Mouse (Mus musculus) heart, adult 11 months (tissue): ENCODE data around the gene Bicdl1.

Experiments
- DNase-seq: peaks from one replicate; pipeline ENCODE4 v3.0.0; 2022

Bicdl1 gene

GRCm38 (mm10) chr5:115666366-115667065 is 64.9 kb downstream of the Bicdl1 start:
- peak; percentile 74 for DNase-seq

- DNase-seq: peak; percentile 85
Observed at GRCm38 (mm10) chr5:115662658-115663057, 68.8 kb downstream of the Bicdl1 start.

GRCm38 (mm10) chr5:115658352-115658751 is 73.1 kb downstream of the Bicdl1 start:
- no peak for DNase-seq

GRCm38 (mm10) chr5:115657234-115657633 is 74.2 kb downstream of the Bicdl1 start:
- DNase-seq: no peak

- no peak for DNase-seq
Observed at GRCm38 (mm10) chr5:115656677-115657076, 74.7 kb downstream of the Bicdl1 start.

- DNase-seq: peak; percentile 91
Observed at GRCm38 (mm10) chr5:115653776-115654175, 77.6 kb downstream of the Bicdl1 start.

GRCm38 (mm10) chr5:115652681-115653575 is 78.5 kb downstream of the Bicdl1 start:
- DNase-seq: peak; percentile 100

- DNase-seq: peak; percentile 91
Observed at GRCm38 (mm10) chr5:115651821-115652220, 79.6 kb downstream of the Bicdl1 start.

GRCm38 (mm10) chr5:115650885-115651284 is 80.5 kb downstream of the Bicdl1 start:
- DNase-seq: peak; percentile 93

- DNase-seq: no peak
Observed at GRCm38 (mm10) chr5:115649699-115650098, 81.7 kb downstream of the Bicdl1 start.

- DNase-seq: no peak
Observed at GRCm38 (mm10) chr5:115648876-115649275, 82.5 kb downstream of the Bicdl1 start.

GRCm38 (mm10) chr5:115644192-115644591 is 87.2 kb downstream of the Bicdl1 start:
- DNase-seq: no peak

- peak; percentile 97 for DNase-seq
Observed at GRCm38 (mm10) chr5:115635536-115635935, 95.9 kb downstream of the Bicdl1 start.

- DNase-seq: no peak
Observed at GRCm38 (mm10) chr5:115634046-115634445, 97.4 kb downstream of the Bicdl1 start.

- no peak for DNase-seq
Observed at GRCm38 (mm10) chr5:115633060-115633459, 98.4 kb downstream of the Bicdl1 start.

GRCm38 (mm10) chr5:115632358-115632714 is 99.1 kb downstream of the Bicdl1 start:
- no peak for DNase-seq

GRCm38 (mm10) chr5:115631505-115632357 is 99.7 kb downstream of the Bicdl1 start, which contains the start of gene Rab35:
Gene Rab35, plus strand, starts transcription at chr5:115631908.
- DNase-seq: peak; percentile 100

- no peak for DNase-seq
Observed at GRCm38 (mm10) chr5:115630291-115630690, 101.1 kb downstream of the Bicdl1 start.

- no peak for DNase-seq
Observed at GRCm38 (mm10) chr5:115629672-115630071, 101.7 kb downstream of the Bicdl1 start.

GRCm38 (mm10) chr5:115628083-115628482 is 103.3 kb downstream of the Bicdl1 start:
- DNase-seq: no peak

GRCm38 (mm10) chr5:115626237-115626886 is 105.1 kb downstream of the Bicdl1 start:
- DNase-seq: no peak

- peak; percentile 95 for DNase-seq
Observed at GRCm38 (mm10) chr5:115623694-115624440, 107.6 kb downstream of the Bicdl1 start.
